Mouse (Mus musculus) testis, postnatal 14 days (tissue): ENCODE data around the gene Spon1.

Experiments
- DNase-seq: peaks from one replicate; pipeline ENCODE4 v3.0.0; 2021; ENCODE audit warnings: low spot score

Gene Spon1

DNA sequence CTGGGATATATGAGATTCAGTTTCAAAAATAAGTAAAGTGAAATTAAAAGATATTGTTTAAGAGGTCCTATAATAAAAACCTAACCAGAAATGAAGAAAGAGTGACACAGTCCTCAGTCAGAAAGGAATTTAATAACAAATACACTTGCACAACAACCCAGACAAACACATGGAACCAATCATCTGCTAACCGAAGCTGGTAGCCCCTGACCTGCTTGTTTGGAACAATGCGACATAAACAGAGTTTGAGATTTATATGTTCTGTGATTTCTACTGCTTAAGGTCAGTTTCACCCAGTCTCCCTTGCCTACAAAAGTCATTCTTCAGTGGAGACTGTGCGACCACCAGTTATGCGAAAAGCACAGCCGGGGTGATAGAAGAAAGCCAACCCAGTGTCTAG, 138.1 kb downstream of the Spon1 start:
- DNase-seq, result no peak

DNA sequence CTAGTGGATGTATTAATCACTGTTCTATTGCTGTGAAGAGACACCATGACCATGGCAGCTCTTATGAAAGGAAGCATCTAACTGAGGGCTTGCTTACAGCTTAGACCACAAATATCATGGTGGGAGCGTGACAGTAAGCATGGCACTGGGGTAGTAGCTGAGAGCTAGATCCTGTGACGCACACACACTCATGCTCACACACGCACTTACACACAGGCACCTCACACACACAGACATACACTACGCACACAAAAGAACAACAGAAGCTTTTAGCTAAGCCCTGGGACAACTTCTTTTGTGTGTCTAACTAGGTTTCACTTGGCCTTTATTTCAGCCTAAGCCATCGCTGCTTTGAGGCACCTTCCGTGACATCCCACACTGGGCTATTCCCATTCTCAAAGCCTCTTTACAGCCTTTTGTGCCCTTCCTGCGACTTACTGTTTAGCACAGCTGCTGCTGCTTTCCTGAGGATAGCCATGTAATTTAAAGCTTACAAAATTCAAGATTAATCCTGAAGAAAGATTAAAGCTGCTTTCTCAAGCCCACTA, 138.6 kb downstream of the Spon1 start:
- DNase-seq, result no peak

- no peak for DNase-seq
These were observed 143.5 kb downstream of the Spon1 start for GRCm38 (mm10) chr7:113909161-113909825.

- no peak for DNase-seq
These were observed 145.1 kb downstream of the Spon1 start for GRCm38 (mm10) chr7:113910856-113911255.

- no peak for DNase-seq
These were observed 150.1 kb downstream of the Spon1 start for GRCm38 (mm10) chr7:113915936-113916335.

DNA sequence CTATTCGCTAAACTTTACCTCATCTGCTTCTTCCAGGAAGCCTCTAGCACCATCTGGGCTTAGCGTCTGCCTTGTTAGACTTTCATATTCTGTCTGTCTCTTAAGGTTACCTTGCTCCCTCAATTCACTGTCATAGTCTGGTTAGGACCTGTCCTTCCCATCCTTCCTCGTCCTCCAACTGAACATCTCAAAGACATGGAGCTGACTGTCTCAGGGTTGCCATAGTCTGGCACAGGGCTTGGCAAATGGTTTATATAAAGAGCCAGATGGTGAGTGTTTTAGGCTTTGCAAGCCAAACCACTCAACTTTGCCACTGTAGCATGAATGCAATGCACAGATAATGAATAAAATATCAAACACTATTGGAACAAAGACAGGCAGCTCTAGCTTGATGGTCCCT, 153.1 kb downstream of the Spon1 start:
- no peak for DNase-seq

- no peak for DNase-seq
These were observed 153.7 kb downstream of the Spon1 start for GRCm38 (mm10) chr7:113919505-113919904.

- DNase-seq, result no peak
These were observed 154.3 kb downstream of the Spon1 start for GRCm38 (mm10) chr7:113920056-113920455.

- no peak for DNase-seq
These were observed 158.8 kb downstream of the Spon1 start for GRCm38 (mm10) chr7:113924561-113924960.

DNA sequence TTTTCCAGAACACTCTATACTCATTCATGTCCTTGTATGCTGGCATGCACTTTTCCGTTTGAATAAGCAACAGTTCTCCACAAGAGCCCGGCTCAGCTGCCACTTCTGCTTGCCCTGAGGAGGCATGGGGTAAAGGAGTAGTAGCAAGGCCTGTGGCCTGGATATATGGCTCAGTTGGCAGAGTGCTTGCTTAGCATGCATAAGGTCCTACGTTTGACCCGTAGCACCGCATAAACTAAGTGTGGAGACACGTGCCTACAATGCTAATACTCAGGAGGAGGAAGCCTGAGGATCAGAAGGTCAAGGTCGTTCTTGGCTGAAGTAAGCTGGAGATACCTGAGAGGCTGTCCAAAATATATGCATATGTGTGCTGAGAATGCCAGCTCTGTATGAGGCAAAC, 185.1 kb downstream of the Spon1 start:
- no peak for DNase-seq

- no peak for DNase-seq
These were observed 189.6 kb downstream of the Spon1 start for GRCm38 (mm10) chr7:113955431-113955830.

DNA sequence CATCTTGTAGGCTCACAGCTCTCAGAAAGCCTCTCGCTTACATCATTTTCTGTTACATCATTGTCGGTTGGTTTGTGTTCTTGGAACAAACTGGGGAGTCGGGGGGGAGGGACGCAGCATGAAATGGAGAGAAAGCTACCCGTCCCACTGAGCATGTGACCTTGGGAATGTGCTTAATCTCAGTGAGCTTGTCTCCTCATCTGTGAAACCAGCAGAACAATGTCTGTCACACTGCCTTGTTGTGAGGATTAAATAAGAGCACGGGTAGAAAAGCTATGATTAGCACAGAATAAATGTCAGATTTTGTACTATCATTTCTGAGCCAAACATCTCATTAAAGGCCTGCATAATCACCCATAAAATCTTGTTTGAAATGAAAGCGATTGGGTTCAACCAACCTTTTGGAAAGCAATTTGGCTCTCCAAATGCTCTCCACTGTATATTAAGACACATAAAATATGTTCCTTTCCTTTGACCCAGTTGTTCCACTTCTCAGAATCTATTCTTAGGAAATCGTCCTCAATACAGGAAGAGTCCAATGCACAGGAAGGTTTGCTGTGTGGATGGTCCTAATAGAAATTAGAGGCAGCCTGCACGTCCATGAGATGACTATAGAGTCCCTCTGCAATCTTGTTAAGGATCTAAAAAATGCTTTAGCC, 195.2 kb downstream of the Spon1 start:
- no peak for DNase-seq

DNA sequence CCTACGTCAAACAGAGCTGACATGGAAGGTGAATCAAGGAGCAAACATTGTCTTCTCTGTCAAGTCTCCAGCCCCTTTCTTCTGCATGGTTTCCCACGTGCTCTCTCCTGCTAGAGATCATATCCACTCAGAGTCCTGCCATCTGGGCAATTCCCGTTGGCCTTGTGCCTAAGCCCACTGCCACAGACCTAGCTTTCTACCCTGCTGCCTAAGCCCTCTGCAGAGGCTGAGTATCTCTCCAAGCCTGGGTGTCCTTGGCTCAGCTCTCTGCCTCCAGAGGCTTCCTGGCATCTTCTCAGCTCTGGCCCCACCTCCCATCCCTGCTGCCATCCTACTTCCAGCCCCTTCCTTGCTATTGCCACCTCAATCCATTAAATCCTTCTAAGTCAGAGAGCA, 195.7 kb downstream of the Spon1 start:
- peak; percentile 10 for DNase-seq

DNA sequence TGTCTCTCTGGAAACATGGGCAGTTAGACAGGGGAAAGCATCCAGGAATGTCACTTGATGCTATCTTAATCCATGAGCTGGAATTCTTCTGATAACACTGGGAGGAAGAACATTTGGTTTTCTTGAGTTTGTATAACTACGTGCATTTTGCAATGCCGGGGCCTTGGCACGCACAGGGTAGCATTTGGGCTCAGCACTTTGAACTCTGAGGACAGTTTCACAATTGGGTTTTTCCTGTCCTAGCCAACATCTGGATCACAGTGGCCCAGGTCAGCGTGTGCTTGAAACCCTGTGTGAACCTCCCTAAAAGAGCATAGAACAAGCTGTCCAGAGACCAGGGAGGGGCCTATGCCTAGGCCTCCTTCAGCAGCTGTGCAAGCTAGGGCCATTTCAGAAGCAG, 196.3 kb downstream of the Spon1 start:
- DNase-seq, result peak; percentile 31

- no peak for DNase-seq
These were observed 198.0 kb downstream of the Spon1 start for GRCm38 (mm10) chr7:113963766-113964165.

DNA sequence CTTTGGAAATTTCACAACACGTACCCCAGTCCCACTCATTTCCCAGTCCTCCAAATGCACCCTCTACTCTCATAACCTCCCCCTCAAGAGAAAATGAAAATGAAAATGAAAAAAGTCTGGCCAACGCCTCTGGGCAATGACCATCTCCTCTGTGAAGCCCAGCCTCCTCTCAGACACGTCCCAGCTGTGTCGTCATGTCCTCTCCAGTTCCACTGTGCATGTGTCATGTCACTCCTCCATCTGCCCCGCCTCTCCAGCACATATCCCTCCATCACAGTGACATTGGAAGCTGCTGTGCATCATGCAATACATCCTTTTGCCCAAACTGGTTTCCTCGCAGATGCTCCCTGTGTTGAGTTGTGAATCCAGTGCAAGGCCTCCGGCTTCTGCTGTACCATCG, 199.8 kb downstream of the Spon1 start:
- DNase-seq, result no peak

GRCm38 (mm10) chr7:113969182-113969581, 203.4 kb downstream of the Spon1 start:
- DNase-seq, result no peak

- DNase-seq, result no peak
These were observed 206.7 kb downstream of the Spon1 start for GRCm38 (mm10) chr7:113972536-113972935.

- DNase-seq, result no peak
These were observed 220.8 kb downstream of the Spon1 start for GRCm38 (mm10) chr7:113986406-113987134.

- DNase-seq, result no peak
These were observed 222.4 kb downstream of the Spon1 start for GRCm38 (mm10) chr7:113988156-113988555.

- DNase-seq, result no peak
These were observed 232.0 kb downstream of the Spon1 start for GRCm38 (mm10) chr7:113997675-113998354.

DNA sequence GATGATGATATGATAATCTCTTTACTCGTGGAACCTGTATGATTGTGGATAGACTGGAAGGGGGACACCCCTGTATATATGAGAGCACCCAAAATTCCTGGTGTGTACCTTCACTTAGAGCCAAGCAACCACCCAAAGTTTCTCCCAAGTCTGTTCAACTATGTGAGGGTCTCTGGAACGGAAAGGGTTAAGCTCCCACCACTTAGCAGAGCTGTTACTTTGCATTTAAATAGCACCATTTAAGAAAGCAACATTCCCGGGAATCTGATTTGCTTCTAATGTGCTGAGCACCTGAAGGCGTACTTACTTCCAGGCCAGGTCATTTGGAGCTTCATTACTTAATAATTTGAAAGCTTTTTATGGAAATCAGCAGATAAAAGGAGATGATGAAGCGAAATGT, 238.4 kb downstream of the Spon1 start:
- DNase-seq, result no peak
